Comparison of ENCODE assay signal across 8 mouse cellular contexts in genomic region chr6:4749091-4749490, GRCm38 (mm10). TPM values are rescaled to one million over a fixed set of nuclear protein-coding genes. Genes with fewer than 3 reads are reported as not detected.
DNase-seq lines count a peak whose midpoint lies in the region; ATAC-seq and TF ChIP-seq lines count a peak whose summit lies in the region.

No protein-coding gene starts in this region.

- H3K4me1 ChIP-seq in embryonic facial prominence, embryonic 15.5 days, result no peaks in the 10 kb centered on the region
- H3K4me1 ChIP-seq in heart, adult 2 months (ENCODE audit: control insufficient read depth, insufficient read depth, low read length), result no peaks in the 10 kb centered on the region

- peak; percentile 35 for TF ChIP-seq CTCF in heart, adult 2 months (IDR thresholded peaks at IDR 0.05)

- no peak for TF ChIP-seq POLR2A in heart, adult 2 months (IDR thresholded peaks at IDR 0.05; ENCODE audit: insufficient read depth, low read depth, low read length)

- 39% methylated on average over 22 of the region's 22 CpGs for WGBS in embryonic facial prominence, embryonic 15.5 days
- 52% methylated on average over 22 of the region's 22 CpGs for WGBS in heart, adult 2 months

- no peaks in the 10 kb centered on the region for H3K79me2 ChIP-seq in heart, adult 2 months (replicated peaks; ENCODE audit: control insufficient read depth, insufficient read depth, low read length)

- DNase-seq in brain, adult 2 months (ENCODE audit: low read depth, low spot score), result peak; percentile 98
- DNase-seq in heart, adult 2 months, result peak; percentile 94
- peak; percentile 90 for DNase-seq in kidney, adult 18-20 months
- DNase-seq in left cerebral cortex, postnatal 36 days (ENCODE audit: low spot score in 2 of 2), result peak; percentile 89 to 92
- peak; percentile 96 for DNase-seq in mesoderm, embryonic 11.5 days (ENCODE audit: low read depth, low spot score)
- peak; percentile 96 to 97 for DNase-seq in right cerebral cortex, postnatal 10 days (ENCODE audit: low spot score in 2 of 2)
- peak; percentile 84 for DNase-seq in urinary bladder, postnatal 10 days (ENCODE audit: low spot score)

- TF ChIP-seq EP300 in heart, adult 2 months (IDR thresholded peaks at IDR 0.05; ENCODE audit: insufficient read depth, low read depth, low read length), result no peak

- no peaks in the 10 kb centered on the region for H3K27me3 ChIP-seq in embryonic facial prominence, embryonic 15.5 days
- H3K27me3 ChIP-seq in heart, adult 2 months (ENCODE audit: control insufficient read depth, insufficient read depth, low read length), result no peaks in the 10 kb centered on the region

- no peak overlapping the region for H3K27ac ChIP-seq in embryonic facial prominence, embryonic 15.5 days (replicated peaks)
- H3K27ac ChIP-seq in heart, adult 2 months, result no peak overlapping the region

- intact Hi-C loops in heart, adult 2 months (cut with DNase I), result loop anchor here (5.0 kb wide), 4 partner anchors 147 to 1252 kb away; partner anchors contain the start of genes Casd1, Hepacam2, Pon2 and Vps50
- intact Hi-C loops in left cerebral cortex, postnatal 36 days (cut with DNase I), result loop anchor here (5.0 to 10.0 kb wide), 3 partner anchors 147 to 636 kb away; partner anchors contain the start of genes Asb4 and Casd1

- H3K9me3 ChIP-seq in embryonic facial prominence, embryonic 15.5 days (replicated peaks), result 0 out of 2 replicates have a peak, but pooled peaks cover 8% of the 10 kb centered on the region

- no peaks in the 10 kb centered on the region for H3K36me3 ChIP-seq in embryonic facial prominence, embryonic 15.5 days
- no peaks in the 10 kb centered on the region for H3K36me3 ChIP-seq in heart, adult 2 months (ENCODE audit: control insufficient read depth, insufficient read depth, low read length)

- peak overlapping the region; percentile 69 for H3K4me2 ChIP-seq in embryonic facial prominence, embryonic 15.5 days (replicated peaks)

- ATAC-seq in embryonic facial prominence, embryonic 15.5 days (ENCODE audit: insufficient number of reproducible peaks, low FRiP score, low TSS enrichment, low read depth), result peak; percentile 93

- H3K9ac ChIP-seq in embryonic facial prominence, embryonic 15.5 days, result no peak overlapping the region
- no peak overlapping the region for H3K9ac ChIP-seq in heart, adult 2 months (ENCODE audit: low read depth, low read length)

- peak overlapping the region; percentile 51 for H3K4me3 ChIP-seq in embryonic facial prominence, embryonic 15.5 days (replicated peaks)
- H3K4me3 ChIP-seq in heart, adult 2 months, result peak overlapping the region; percentile 38

RNA-seq across cellular contexts. Expression of gene Peg10, which starts 2.0 kb away (rescaled TPM):
- polyA plus RNA-seq in embryonic facial prominence, embryonic 15.5 days (2015; fragmentation: Nextera tagmentation; extraction: Ambion mirVana), result 8.9 and 10.0 TPM in 2 replicates
- total RNA-seq in heart, adult 2 months (2021), result 1 to 10 TPM; 1.0 to 1.1 TPM
- 0.55 and 0.85 TPM in 2 replicates for polyA plus RNA-seq in heart, adult 2 months (2012; rRNA removed)
- 10 to 100 TPM in 1 of 2 experiments, 1 to 10 TPM in 1; 9.2 to 14.7 TPM for total RNA-seq in left cerebral cortex, postnatal 36 days (2021)

RNA-seq across cellular contexts. Expression of gene Sgce, which starts 2.1 kb away (rescaled TPM):
- 72.1 and 72.9 TPM in 2 replicates for polyA plus RNA-seq in embryonic facial prominence, embryonic 15.5 days (2015; fragmentation: Nextera tagmentation; extraction: Ambion mirVana)
- 10 to 100 TPM; 19.4 to 19.5 TPM for total RNA-seq in heart, adult 2 months (2021)
- 12.5 and 19.7 TPM in 2 replicates for polyA plus RNA-seq in heart, adult 2 months (2012; rRNA removed)
- 10 to 100 TPM; 30.0 to 34.7 TPM for total RNA-seq in left cerebral cortex, postnatal 36 days (2021)

Comparison
In these comparisons a context has a peak if more than half of its experiments do, and no peak if none do; other contexts are left out.
1. RNA of gene Peg10, which starts 2.0 kb away (total RNA-seq): 9.2 to 14.7 TPM in left cerebral cortex, postnatal 36 days; 1.0 to 1.1 TPM in heart, adult 2 months; every median in the first group is over 4 times any median in the second.
2. Peak in every context shown above with its lines, with median percentiles within 50 percentile points of each other: DNase-seq.